Mouse (Mus musculus) stomach, postnatal 0 days (tissue): ENCODE measurements around the gene Tmem178b.

ENCODE experiments used
- CTCF ChIP-seq: IDR thresholded peaks from 2 replicates; pipeline ENCODE4 v1.5.1; 2016; ENCODE audit warnings: antibody characterized with exemption, low read depth, mild to moderate bottlenecking, moderate library complexity
- EP300 ChIP-seq: optimal IDR thresholded peaks from 2 replicates; pipeline ENCODE3; 2016; ENCODE audit warnings: antibody characterized with exemption

- TF ChIP-seq CTCF, result no peak
- no peak for TF ChIP-seq EP300
Observed at GRCm38 (mm10) chr6:40076670-40077313, 203.7 kb downstream of the Tmem178b start.
